Mouse (Mus musculus): Measurements from ENCODE around the gene Thsd4. TPM values are rescaled to one million over a fixed set of nuclear protein-coding genes. Genes with fewer than 3 reads are reported as not detected.

Gene Thsd4
- polyA plus RNA-seq, 1 experiment, result 9.0 TPM

DNA sequence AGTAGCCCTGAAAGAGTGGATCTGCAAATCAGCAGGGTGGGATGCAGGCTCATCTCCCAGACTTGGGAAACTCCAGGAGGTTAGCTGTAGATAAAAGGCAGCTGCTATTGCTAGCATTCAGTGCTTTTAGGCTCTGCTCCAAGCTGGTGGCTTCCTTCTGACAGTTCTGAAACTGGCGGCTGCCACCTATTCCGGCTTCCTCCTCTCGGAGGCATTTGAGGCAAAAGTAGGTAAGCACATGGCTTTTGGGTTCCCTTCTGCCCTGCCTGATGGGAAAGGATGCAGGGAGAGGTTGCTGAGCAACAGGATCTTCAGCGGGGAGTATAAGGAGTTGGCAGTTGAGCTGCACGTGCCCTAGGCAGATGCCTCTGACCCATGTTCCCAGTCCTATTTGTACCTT, 65.2 kb downstream of the Thsd4 start:
- Histone ChIP-seq H3K27ac (ENCODE audit: insufficient read depth, low read depth, low read length) (no peak overlapping the region), H3K27me3 (ENCODE audit: control insufficient read depth, insufficient read depth, low read length) (no peaks in the 10 kb centered on the region), H3K36me3 (ENCODE audit: control insufficient read depth, insufficient read depth, low read length) (no peaks in the 10 kb centered on the region), H3K4me1 (ENCODE audit: control insufficient read depth, insufficient read depth, insufficient read length, low read length) (no peaks in the 10 kb centered on the region), H3K4me3 (ENCODE audit: low read depth, low read length) (no peak overlapping the region)
- TF ChIP-seq CTCF (IDR thresholded peaks at IDR 0.05; ENCODE audit: extremely low read depth, insufficient read length, insufficient replicate concordance, low read depth, low read length), result no peak
- no peak for TF ChIP-seq POLR2A (IDR thresholded peaks at IDR 0.05; ENCODE audit: low read depth, low read length)
- WGBS, result 74% methylated on average over 5 of the region's 5 CpGs

DNA sequence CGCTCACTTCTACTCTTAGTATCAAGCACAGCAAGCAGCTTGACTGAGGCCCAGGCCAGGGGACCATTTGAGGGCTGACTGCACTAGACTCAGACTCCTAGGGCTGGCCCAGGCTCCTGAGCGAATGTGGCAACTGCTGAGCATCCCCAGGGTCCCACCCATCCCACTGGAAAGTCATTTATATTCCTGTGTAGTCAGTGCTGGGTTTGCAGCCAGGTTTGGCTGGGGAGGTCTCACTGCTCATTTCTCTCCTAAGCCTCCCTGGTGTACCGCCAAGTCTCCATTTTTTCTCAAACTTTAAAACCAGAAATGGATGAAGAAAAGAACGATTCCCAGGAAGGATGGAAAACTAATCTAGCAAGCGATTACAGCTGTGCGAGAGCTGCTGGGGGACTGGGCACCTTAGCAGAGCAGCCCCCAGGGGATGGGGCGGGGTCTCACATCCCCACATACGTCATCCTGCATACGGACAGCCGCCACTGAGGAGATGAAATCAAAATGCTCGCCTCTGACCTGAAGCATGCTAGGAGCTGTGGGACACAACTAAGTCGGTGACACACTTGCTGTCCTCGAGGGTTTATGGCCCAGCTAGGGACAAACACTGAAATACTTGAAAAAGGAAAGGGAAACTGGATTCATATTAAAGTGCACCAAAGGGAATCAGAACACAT, 67.3 kb downstream of the Thsd4 start:
- no peak overlapping the region for H3K27ac ChIP-seq (ENCODE audit: insufficient read depth, low read depth, low read length)
- H3K36me3 ChIP-seq (ENCODE audit: control insufficient read depth, insufficient read depth, low read length), result no peaks in the 10 kb centered on the region
- H3K4me1 ChIP-seq (ENCODE audit: control insufficient read depth, insufficient read depth, insufficient read length, low read length), result no peaks in the 10 kb centered on the region
- TF ChIP-seq POLR2A (IDR thresholded peaks at IDR 0.05; ENCODE audit: low read depth, low read length) (no peak), CTCF (IDR thresholded peaks at IDR 0.05; ENCODE audit: extremely low read depth, insufficient read length, insufficient replicate concordance, low read depth, low read length) (no peak)
- no peak overlapping the region for H3K4me3 ChIP-seq (ENCODE audit: low read depth, low read length)
- H3K27me3 ChIP-seq (ENCODE audit: control insufficient read depth, insufficient read depth, low read length), result no peaks in the 10 kb centered on the region
- WGBS, result 83% methylated on average over 13 of the region's 13 CpGs

DNA sequence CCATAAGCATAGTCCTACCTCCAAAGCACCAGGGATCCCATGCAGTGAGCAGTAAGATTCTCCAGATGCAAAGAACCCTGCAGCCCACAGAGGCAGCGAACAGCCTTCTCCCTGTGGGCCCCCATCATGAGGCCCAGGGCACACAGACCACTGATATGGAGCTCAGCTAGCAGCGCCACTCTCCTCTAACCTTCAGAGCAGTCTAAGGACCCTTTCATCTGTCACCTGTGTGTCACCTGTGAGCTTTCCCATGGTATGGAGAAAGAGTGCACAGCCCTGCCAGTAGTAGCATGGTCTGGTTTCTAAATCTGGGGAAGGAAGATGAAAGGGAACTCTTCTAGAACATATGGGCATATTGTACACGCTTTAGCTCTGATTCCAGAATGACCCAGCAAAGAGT, 72.3 kb downstream of the Thsd4 start:
- Histone ChIP-seq H3K4me3 (ENCODE audit: low read depth, low read length) (no peak overlapping the region), H3K27ac (ENCODE audit: insufficient read depth, low read depth, low read length) (no peak overlapping the region), H3K4me1 (ENCODE audit: control insufficient read depth, insufficient read depth, insufficient read length, low read length) (no peaks in the 10 kb centered on the region), H3K36me3 (ENCODE audit: control insufficient read depth, insufficient read depth, low read length) (no peaks in the 10 kb centered on the region), H3K27me3 (ENCODE audit: control insufficient read depth, insufficient read depth, low read length) (no peaks in the 10 kb centered on the region)
- WGBS, result 82% methylated on average over 3 of the region's 3 CpGs
- TF ChIP-seq CTCF (IDR thresholded peaks at IDR 0.05; ENCODE audit: extremely low read depth, insufficient read length, insufficient replicate concordance, low read depth, low read length), result no peak

DNA sequence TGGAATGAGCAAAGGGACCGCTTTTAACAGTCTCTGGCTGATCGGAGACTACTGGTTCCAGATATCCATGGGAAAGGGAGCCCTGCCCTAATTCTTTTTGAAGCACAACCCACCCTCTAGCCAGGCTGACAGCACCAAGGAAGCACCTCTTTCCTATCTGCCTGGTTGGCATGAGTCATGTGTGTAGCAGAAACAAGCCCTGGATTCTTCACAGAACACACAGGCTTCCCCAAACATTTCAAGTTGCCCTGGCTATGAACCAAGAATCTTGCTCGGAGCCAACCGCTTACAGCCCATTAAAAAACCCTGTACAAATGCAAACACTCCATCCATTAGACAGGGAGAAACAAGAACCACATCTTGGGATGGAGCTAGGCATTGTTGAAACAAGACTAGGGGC, 76.0 kb downstream of the Thsd4 start:
- TF ChIP-seq CTCF (IDR thresholded peaks at IDR 0.05; ENCODE audit: extremely low read depth, insufficient read length, insufficient replicate concordance, low read depth, low read length) (no peak), POLR2A (IDR thresholded peaks at IDR 0.05; ENCODE audit: low read depth, low read length) (no peak)
- Histone ChIP-seq H3K36me3 (ENCODE audit: control insufficient read depth, insufficient read depth, low read length) (no peaks in the 10 kb centered on the region), H3K4me1 (ENCODE audit: control insufficient read depth, insufficient read depth, insufficient read length, low read length) (no peaks in the 10 kb centered on the region), H3K4me3 (ENCODE audit: low read depth, low read length) (no peak overlapping the region), H3K27ac (ENCODE audit: insufficient read depth, low read depth, low read length) (no peak overlapping the region), H3K27me3 (ENCODE audit: control insufficient read depth, insufficient read depth, low read length) (no peaks in the 10 kb centered on the region)
- WGBS, result 68% methylated on average over 4 of the region's 4 CpGs

DNA sequence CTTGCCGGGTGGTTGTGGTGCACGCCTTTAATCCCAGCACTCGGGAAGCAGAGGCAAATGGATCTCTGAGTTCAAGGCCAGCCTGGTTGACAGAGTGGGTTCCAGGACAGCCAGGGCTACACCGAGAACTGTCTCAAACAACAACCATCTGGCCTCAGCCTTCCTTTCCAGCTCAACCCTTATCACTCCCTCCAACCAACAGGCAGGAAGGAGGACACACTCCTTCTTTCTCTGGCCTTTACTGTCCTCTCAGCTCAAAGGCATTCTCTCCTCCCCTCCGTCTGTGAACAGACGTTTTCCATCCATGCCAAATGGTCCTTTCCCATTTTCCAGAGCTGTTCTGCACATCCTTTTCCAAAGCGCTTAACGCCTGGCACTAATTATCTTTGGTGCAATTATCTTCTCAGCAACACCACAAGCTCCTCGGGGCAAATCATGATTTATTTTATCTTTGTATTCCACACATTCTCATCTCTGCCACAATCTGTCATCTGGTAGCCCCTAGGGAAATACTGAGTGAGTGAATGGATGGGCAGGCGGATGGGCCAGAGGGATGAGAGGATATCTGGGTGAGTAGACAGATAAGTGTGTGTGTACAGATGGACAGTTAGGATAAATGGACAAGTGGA, 80.5 kb downstream of the Thsd4 start:
- Histone ChIP-seq H3K4me3 (ENCODE audit: low read depth, low read length) (no peak overlapping the region), H3K4me1 (ENCODE audit: control insufficient read depth, insufficient read depth, insufficient read length, low read length) (no peaks in the 10 kb centered on the region), H3K27ac (ENCODE audit: insufficient read depth, low read depth, low read length) (no peak overlapping the region), H3K36me3 (ENCODE audit: control insufficient read depth, insufficient read depth, low read length) (no peaks in the 10 kb centered on the region), H3K27me3 (ENCODE audit: control insufficient read depth, insufficient read depth, low read length) (no peaks in the 10 kb centered on the region)
- 86% methylated on average over 10 of the region's 10 CpGs for WGBS
- TF ChIP-seq POLR2A (IDR thresholded peaks at IDR 0.05; ENCODE audit: low read depth, low read length) (no peak), CTCF (IDR thresholded peaks at IDR 0.05; ENCODE audit: extremely low read depth, insufficient read length, insufficient replicate concordance, low read depth, low read length) (no peak)

DNA sequence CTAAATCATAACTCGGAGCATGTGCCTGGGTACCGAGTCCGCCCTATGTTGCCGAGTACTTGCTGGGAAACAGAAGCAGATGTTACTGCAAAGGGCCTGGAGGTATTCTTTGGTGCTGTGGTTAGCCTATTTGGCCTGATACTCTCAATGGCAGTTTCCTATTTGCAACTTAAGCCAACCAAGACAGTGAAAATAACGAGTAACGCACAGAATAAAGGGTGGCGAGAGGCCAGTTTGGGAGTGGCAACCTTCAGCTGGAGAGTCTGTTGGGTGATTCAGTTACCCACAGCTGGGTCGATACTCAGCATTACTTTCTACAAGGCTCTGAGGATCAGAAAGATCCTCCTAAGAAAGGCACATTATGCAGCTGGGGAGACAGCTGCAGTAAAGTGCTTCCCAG, 81.3 kb downstream of the Thsd4 start:
- no peak overlapping the region for H3K27ac ChIP-seq (ENCODE audit: insufficient read depth, low read depth, low read length)
- no peaks in the 10 kb centered on the region for H3K27me3 ChIP-seq (ENCODE audit: control insufficient read depth, insufficient read depth, low read length)
- 66% methylated on average over 8 of the region's 8 CpGs for WGBS
- H3K4me1 ChIP-seq (ENCODE audit: control insufficient read depth, insufficient read depth, insufficient read length, low read length), result no peaks in the 10 kb centered on the region
- no peaks in the 10 kb centered on the region for H3K36me3 ChIP-seq (ENCODE audit: control insufficient read depth, insufficient read depth, low read length)
- no peak overlapping the region for H3K4me3 ChIP-seq (ENCODE audit: low read depth, low read length)
- TF ChIP-seq CTCF (IDR thresholded peaks at IDR 0.05; ENCODE audit: extremely low read depth, insufficient read length, insufficient replicate concordance, low read depth, low read length), result no peak
- TF ChIP-seq POLR2A (IDR thresholded peaks at IDR 0.05; ENCODE audit: low read depth, low read length), result no peak

DNA sequence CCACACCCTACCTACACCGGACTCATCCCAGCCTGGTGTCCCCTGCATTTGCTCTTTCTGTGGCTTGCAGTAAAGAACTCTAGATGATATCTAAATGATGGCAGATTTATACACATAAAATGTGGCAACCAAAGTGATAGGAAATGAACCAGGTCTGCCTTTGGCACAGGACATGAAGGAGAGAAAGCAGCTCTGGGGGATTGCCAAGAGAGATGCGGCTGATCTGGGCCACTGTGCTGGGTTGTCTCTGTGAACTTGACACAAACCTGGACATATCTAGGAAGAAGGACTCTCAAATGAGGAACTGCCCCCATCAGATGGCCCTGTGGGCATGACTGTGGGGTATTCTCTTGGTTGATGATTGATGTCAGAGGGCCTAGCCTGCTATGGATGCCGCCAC, 85.6 kb downstream of the Thsd4 start:
- Histone ChIP-seq H3K36me3 (ENCODE audit: control insufficient read depth, insufficient read depth, low read length) (no peaks in the 10 kb centered on the region), H3K27ac (ENCODE audit: insufficient read depth, low read depth, low read length) (no peak overlapping the region), H3K4me1 (ENCODE audit: control insufficient read depth, insufficient read depth, insufficient read length, low read length) (no peaks in the 10 kb centered on the region), H3K4me3 (ENCODE audit: low read depth, low read length) (no peak overlapping the region), H3K27me3 (ENCODE audit: control insufficient read depth, insufficient read depth, low read length) (no peaks in the 10 kb centered on the region)
- TF ChIP-seq CTCF (IDR thresholded peaks at IDR 0.05; ENCODE audit: extremely low read depth, insufficient read length, insufficient replicate concordance, low read depth, low read length), result no peak
- TF ChIP-seq POLR2A (IDR thresholded peaks at IDR 0.05; ENCODE audit: low read depth, low read length), result no peak
- 87% methylated on average over 3 of the region's 3 CpGs for WGBS

All from small intestine, adult 2 months (tissue).